Mouse (Mus musculus) forebrain, embryonic 11.5 days (tissue): ENCODE measurements at regions not wholly inside any gene's neighbourhood (a gene's known extent, or its start where the extent isn't known, plus 50 kb on each side); places are given as distances from the start of the nearest gene placed in this dataset.

ENCODE experiments used
- ATAC-seq: fragments of 200-750 bp; cut with Nextera tagmentation; replicated peaks from 2 replicates; pipeline ENCODE4 v1.8.0; 2017; ENCODE audit warnings: moderate TSS enrichment; ENCODE audit not compliant: low FRiP score
- DNase-seq: peaks from one replicate; pipeline ENCODE4 v3.0.0-alpha.2; 2017; ENCODE audit warnings: low spot score
- H3K27ac ChIP-seq: fragments of 300-500 bp; sonication (generic); 2 replicates; pipeline ENCODE4 v1.5.1; 2014; ENCODE audit warnings: low read depth, low read length
- H3K27me3 ChIP-seq: fragments of 300-500 bp; sonication (generic); 2 replicates; pipeline ENCODE4 v1.6.1; 2014; ENCODE audit warnings: mild to moderate bottlenecking, low read length, mixed read lengths; ENCODE audit not compliant: control insufficient read depth, insufficient read depth
- H3K36me3 ChIP-seq: fragments of 300-500 bp; sonication (generic); 2 replicates; pipeline ENCODE4 v1.6.1; 2014; ENCODE audit warnings: mild to moderate bottlenecking, low read length, moderate library complexity, mixed read lengths; ENCODE audit not compliant: control insufficient read depth, insufficient read depth
- H3K4me1 ChIP-seq: fragments of 300-500 bp; sonication (generic); replicated peaks from 2 replicates; pipeline ENCODE4 v1.6.1; 2014; ENCODE audit warnings: low read length, mixed read lengths; ENCODE audit not compliant: control insufficient read depth, insufficient read depth
- H3K4me2 ChIP-seq: fragments of 300-500 bp; sonication (generic); 2 replicates; pipeline ENCODE4 v1.6.1; 2014; ENCODE audit warnings: low read depth, mild to moderate bottlenecking, low read length, moderate library complexity, mixed read lengths; ENCODE audit not compliant: severe bottlenecking
- H3K4me3 ChIP-seq: fragments of 300-500 bp; sonication (generic); 2 replicates; pipeline ENCODE4 v1.5.1; 2014; ENCODE audit warnings: low read depth, low read length
- H3K9ac ChIP-seq: fragments of 300-500 bp; sonication (generic); 2 replicates; pipeline ENCODE4 v1.6.1; 2014; ENCODE audit warnings: low read length
- H3K9me3 ChIP-seq: fragments of 300-500 bp; sonication (generic); 2 replicates; pipeline ENCODE4 v1.6.1; 2016; ENCODE audit warnings: low read length, mixed read lengths; ENCODE audit not compliant: control insufficient read depth
- WGBS: fragments of 180-500 bp; shearing (Covaris S2); extraction: QIAGEN DNeasy Blood & Tissue Kit; methylation state at CpG from one replicate; pipeline ENCODE4 v1.1.7; 2014; 5-methylcytosine and 5-hydroxymethylcytosine counted together

GRCm38 (mm10) chr3:52832421-52832820 is 184.6 kb downstream of the Cog6 start:
- Histone ChIP-seq H3K4me3 (no peak overlapping the region), H3K27me3 (no peaks in the 10 kb centered on the region), H3K4me1 (no peaks in the 10 kb centered on the region; the same call in 1 of the 2 replicates), H3K36me3 (no peaks in the 10 kb centered on the region), H3K4me2 (no peak overlapping the region), H3K9ac (no peak overlapping the region), H3K9me3 (no peaks in the 10 kb centered on the region), H3K27ac (no peak overlapping the region)
- WGBS, result 85% methylated on average over 5 of the region's 5 CpGs
- DNase-seq (no peak), ATAC-seq (no peak)

- no peak overlapping the region for H3K9ac ChIP-seq
- WGBS, result 71% methylated on average over 1 of the region's 1 CpGs
- H3K9me3 ChIP-seq, result no peaks in the 10 kb centered on the region
- no peak overlapping the region for H3K4me2 ChIP-seq
- H3K27me3 ChIP-seq, result no peaks in the 10 kb centered on the region
- H3K4me1 ChIP-seq, result no peaks in the 10 kb centered on the region; the same call in 1 of the 2 replicates
- no peaks in the 10 kb centered on the region for H3K36me3 ChIP-seq
- H3K4me3 ChIP-seq, result no peak overlapping the region
- ATAC-seq, result no peak
- no peak overlapping the region for H3K27ac ChIP-seq
- no peak for DNase-seq
Measured at GRCm38 (mm10) chr3:52831986-52832385, 185.1 kb downstream of the Cog6 start.

GRCm38 (mm10) chr3:52830101-52830500 is 186.9 kb downstream of the Cog6 start:
- Histone ChIP-seq H3K9me3 (no peaks in the 10 kb centered on the region), H3K4me3 (no peak overlapping the region), H3K4me1 (no peaks in the 10 kb centered on the region; the same call in 1 of the 2 replicates), H3K4me2 (no peak overlapping the region), H3K27ac (no peak overlapping the region), H3K9ac (no peak overlapping the region), H3K27me3 (no peaks in the 10 kb centered on the region), H3K36me3 (no peaks in the 10 kb centered on the region)
- DNase-seq (no peak), ATAC-seq (no peak)
- WGBS, result 91% methylated on average over 3 of the region's 3 CpGs

- Histone ChIP-seq H3K4me2 (no peak overlapping the region), H3K4me3 (no peak overlapping the region), H3K9ac (no peak overlapping the region), H3K9me3 (no peaks in the 10 kb centered on the region), H3K36me3 (no peaks in the 10 kb centered on the region), H3K27ac (no peak overlapping the region), H3K4me1 (no peaks in the 10 kb centered on the region), H3K27me3 (no peaks in the 10 kb centered on the region)
- ATAC-seq, result no peak
- no peak for DNase-seq
- 92% methylated on average over 6 of the region's 6 CpGs for WGBS
Measured at GRCm38 (mm10) chr3:52829069-52829468, 188.0 kb downstream of the Cog6 start.

GRCm38 (mm10) chr3:52828473-52828872 is 188.6 kb downstream of the Cog6 start:
- Histone ChIP-seq H3K27ac (no peak overlapping the region), H3K36me3 (no peaks in the 10 kb centered on the region), H3K4me1 (no peaks in the 10 kb centered on the region), H3K9ac (no peak overlapping the region), H3K27me3 (no peaks in the 10 kb centered on the region), H3K4me2 (no peak overlapping the region), H3K4me3 (no peak overlapping the region), H3K9me3 (no peaks in the 10 kb centered on the region)
- DNase-seq (no peak), ATAC-seq (no peak)
- WGBS, result 75% methylated on average over 4 of the region's 4 CpGs

GRCm38 (mm10) chr3:52822848-52823247 is 194.2 kb downstream of the Cog6 start:
- Histone ChIP-seq H3K4me2 (no peak overlapping the region), H3K9ac (no peak overlapping the region), H3K36me3 (no peaks in the 10 kb centered on the region), H3K4me3 (no peak overlapping the region), H3K27me3 (no peaks in the 10 kb centered on the region), H3K9me3 (no peaks in the 10 kb centered on the region), H3K4me1 (0 out of 2 replicates have a peak, but pooled peaks cover 2% of the 10 kb centered on the region), H3K27ac (no peak overlapping the region)
- DNase-seq (no peak), ATAC-seq (no peak)
- WGBS, result 58% methylated on average over 5 of the region's 5 CpGs

- ATAC-seq, result no peak
- no peak overlapping the region for H3K27ac ChIP-seq
- 21% methylated on average over 5 of the region's 5 CpGs for WGBS
- no peak overlapping the region for H3K9ac ChIP-seq
- H3K4me3 ChIP-seq, result no peak overlapping the region
- H3K36me3 ChIP-seq, result no peaks in the 10 kb centered on the region
- no peaks in the 10 kb centered on the region for H3K9me3 ChIP-seq
- H3K4me2 ChIP-seq, result no peak overlapping the region
- DNase-seq, result no peak
- H3K4me1 ChIP-seq, result 0 out of 2 replicates have a peak, but pooled peaks cover 2% of the 10 kb centered on the region
- H3K27me3 ChIP-seq, result no peaks in the 10 kb centered on the region
Measured at GRCm38 (mm10) chr3:52821450-52821849, 195.6 kb downstream of the Cog6 start.

- peaks cover 2% of the 10 kb centered on the region; the same call in 1 of the 2 replicates for H3K4me1 ChIP-seq
- H3K4me3 ChIP-seq, result no peak overlapping the region
- H3K27me3 ChIP-seq, result no peaks in the 10 kb centered on the region
- no peaks in the 10 kb centered on the region for H3K36me3 ChIP-seq
- no peak overlapping the region for H3K27ac ChIP-seq
- no peak overlapping the region for H3K9ac ChIP-seq
- no peaks in the 10 kb centered on the region for H3K9me3 ChIP-seq
- H3K4me2 ChIP-seq, result no peak overlapping the region
- WGBS, result 81% methylated on average over 4 of the region's 4 CpGs
- DNase-seq (no peak), ATAC-seq (no peak)
Measured at GRCm38 (mm10) chr3:52818401-52818800, 198.6 kb downstream of the Cog6 start.

- Histone ChIP-seq H3K4me3 (no peak overlapping the region), H3K4me1 (peaks cover 2% of the 10 kb centered on the region; the same call in 1 of the 2 replicates), H3K4me2 (no peak overlapping the region), H3K9me3 (no peaks in the 10 kb centered on the region), H3K9ac (no peak overlapping the region), H3K27ac (no peak overlapping the region), H3K36me3 (no peaks in the 10 kb centered on the region), H3K27me3 (no peaks in the 10 kb centered on the region)
- no peak for DNase-seq
- no peak for ATAC-seq
- WGBS, result 84% methylated on average over 6 of the region's 6 CpGs
Measured at GRCm38 (mm10) chr3:52817416-52817815, 199.6 kb downstream of the Cog6 start.
